Comparison of ENCODE assay signal across 9 mouse cellular contexts in genomic region chr15:98628589-98629254, GRCm38 (mm10). TPM values are rescaled to one million over a fixed set of nuclear protein-coding genes. Genes with fewer than 3 reads are reported as not detected.
DNase-seq lines count a peak whose midpoint lies in the region; ATAC-seq and TF ChIP-seq lines count a peak whose summit lies in the region.
"Had no signal": no experiment of that assay in that cellular context is flagged by ENCODE, and none has a peak within 500 bp of the region (broad histone marks: within the 10 kb centered on the region; RNA-seq: fewer than 3 reads in every experiment).

No protein-coding gene starts in this region.

- H3K4me3 ChIP-seq in left cerebral cortex, adult 2 months = peak overlapping the region; percentile 6; the same call in 1 of the 2 replicates
- H3K4me3 ChIP-seq in embryonic fibroblast, embryonic 13.5 days (ENCODE audit: insufficient read depth, low read length) = no peak overlapping the region
- H3K4me3 ChIP-seq in limb, embryonic 10.5 days = peak overlapping the region; percentile 31
- H3K4me3 ChIP-seq in neural tube, embryonic 15.5 days (replicated peaks) = no peak overlapping the region
- no peak overlapping the region for H3K4me3 ChIP-seq in cerebellum, adult 2 months (replicated peaks; ENCODE audit: insufficient read depth, low read depth, low read length)

- TF ChIP-seq CTCF in left cerebral cortex, adult 2 months (IDR thresholded peaks at IDR 0.05) = no peak
- TF ChIP-seq CTCF in embryonic fibroblast, embryonic 13.5 days (IDR thresholded peaks at IDR 0.05; ENCODE audit: borderline replicate concordance, insufficient read depth, low read length) = no peak
- TF ChIP-seq CTCF in cerebellum, adult 2 months (IDR thresholded peaks at IDR 0.05; ENCODE audit: borderline replicate concordance, insufficient read depth, low read depth, low read length) = no peak

- H3K36me3 ChIP-seq in limb, embryonic 10.5 days = no peaks in the 10 kb centered on the region
- no peaks in the 10 kb centered on the region for H3K36me3 ChIP-seq in neural tube, embryonic 15.5 days

- H3K4me1 ChIP-seq in embryonic fibroblast, embryonic 13.5 days (ENCODE audit: control insufficient read depth, insufficient read depth, low read length) = peaks cover 13% of the 10 kb centered on the region
- peaks cover 61% of the 10 kb centered on the region for H3K4me1 ChIP-seq in limb, embryonic 10.5 days
- H3K4me1 ChIP-seq in neural tube, embryonic 15.5 days = peaks cover 48% of the 10 kb centered on the region
- H3K4me1 ChIP-seq in cerebellum, adult 2 months (ENCODE audit: control insufficient read depth, insufficient read depth, low read length) = peaks cover 6% of the 10 kb centered on the region; the same call in 1 of the 2 replicates

- H3K9ac ChIP-seq in neural tube, embryonic 15.5 days (replicated peaks) = peak overlapping the region; percentile 18; the same call in 1 of the 2 replicates

- peak; percentile 32; the same call in 1 of the 2 replicates for TF ChIP-seq POLR2A in embryonic fibroblast, embryonic 13.5 days (IDR thresholded peaks at IDR 0.05; ENCODE audit: low read depth, low read length)
- no peak for TF ChIP-seq POLR2A in cerebellum, adult 2 months (IDR thresholded peaks at IDR 0.05; ENCODE audit: borderline replicate concordance, insufficient read depth, low read length)

- WGBS in limb, embryonic 10.5 days = 11% methylated on average over 20 of the region's 20 CpGs
- 9% methylated on average over 20 of the region's 20 CpGs for WGBS in neural tube, embryonic 15.5 days
- WGBS in cerebellum, adult 2 months = 16% methylated on average over 20 of the region's 20 CpGs

- peak; percentile 36; the same call in 1 of the 2 replicates for ATAC-seq in neural tube, embryonic 15.5 days (ENCODE audit: low FRiP score)

- H3K4me2 ChIP-seq in neural tube, embryonic 15.5 days = peak overlapping the region; percentile 44

- DNase-seq in left cerebral cortex, adult 2 months (ENCODE audit: extremely low spot score in 1 of 2, low spot score in 2 of 2) = no peak
- DNase-seq in left cerebral cortex, adult 9 months (ENCODE audit: low spot score in 2 of 2) = no peak
- DNase-seq in limb, embryonic 10.5 days (ENCODE audit: low spot score) = peak; percentile 67
- no peak for DNase-seq in urinary bladder, postnatal 10 days (ENCODE audit: low spot score)
- no peak for DNase-seq in layer of hippocampus, adult 18-20 months (ENCODE audit: low spot score in 2 of 2)
- DNase-seq in cerebellum, adult 2 months = no peak

- H3K27ac ChIP-seq in left cerebral cortex, adult 2 months = no peak overlapping the region
- no peak overlapping the region for H3K27ac ChIP-seq in embryonic fibroblast, embryonic 13.5 days (ENCODE audit: insufficient read depth, low read length)
- peak overlapping the region; percentile 78 for H3K27ac ChIP-seq in limb, embryonic 10.5 days
- peak overlapping the region; percentile 70; the same call in 1 of the 2 replicates for H3K27ac ChIP-seq in neural tube, embryonic 15.5 days (replicated peaks)
- H3K27ac ChIP-seq in cerebellum, adult 2 months (ENCODE audit: insufficient read depth, low read length) = no peak overlapping the region

- H3K27me3 ChIP-seq in limb, embryonic 10.5 days (ENCODE audit: low read depth, poor library complexity, severe bottlenecking) = peaks cover 66% of the 10 kb centered on the region
- H3K27me3 ChIP-seq in neural tube, embryonic 15.5 days (replicated peaks) = no peaks in the 10 kb centered on the region
- no peaks in the 10 kb centered on the region; the same call in 1 of the 2 replicates for H3K27me3 ChIP-seq in cerebellum, adult 2 months (ENCODE audit: control insufficient read depth, insufficient read depth, low read length)

- H3K9me3 ChIP-seq in limb, embryonic 10.5 days (replicated peaks) = no peaks in the 10 kb centered on the region
- H3K9me3 ChIP-seq in neural tube, embryonic 15.5 days (replicated peaks) = no peaks in the 10 kb centered on the region

- intact Hi-C loops in left cerebral cortex, adult 2 months (cut with DNase I) = no loop called here

RNA-seq across cellular contexts. Expression of gene Cacnb3, which starts 1.9 kb away (rescaled TPM):
- total RNA-seq in left cerebral cortex, adult 2 months (2021) = 100 to 1,000 TPM; 271 to 291 TPM
- 40.5 and 44.2 TPM in 2 replicates for polyA plus RNA-seq in embryonic fibroblast, embryonic 13.5 days (2011; ENCODE audit: insufficient read length, low read depth, missing spikeins)
- polyA plus RNA-seq in limb, embryonic 10.5 days (2016; fragmentation: Nextera tagmentation; extraction: Ambion mirVana) = 16.6 and 24.2 TPM in 2 replicates
- polyA plus RNA-seq in neural tube, embryonic 15.5 days (2015; fragmentation: Nextera tagmentation; extraction: Ambion mirVana) = 108 and 128 TPM in 2 replicates
- total RNA-seq in layer of hippocampus, adult 18-20 months (2021) = 100 to 1,000 TPM; 217 to 222 TPM
- 65.4 and 69.7 TPM in 2 replicates for polyA plus RNA-seq in cerebellum, adult 2 months (2012; rRNA removed)
- total RNA-seq: neutrophil, adult 5-6 weeks had no signal

RNA-seq across cellular contexts. Expression of gene Adcy6, which starts 18.8 kb away (rescaled TPM):
- 10 to 100 TPM; 52.7 to 57.4 TPM for total RNA-seq in left cerebral cortex, adult 2 months (2021)
- polyA plus RNA-seq in embryonic fibroblast, embryonic 13.5 days (2011; ENCODE audit: insufficient read length, low read depth, missing spikeins) = 49.8 and 56.5 TPM in 2 replicates
- 15.7 and 16.5 TPM in 2 replicates for polyA plus RNA-seq in limb, embryonic 10.5 days (2016; fragmentation: Nextera tagmentation; extraction: Ambion mirVana)
- polyA plus RNA-seq in neural tube, embryonic 15.5 days (2015; fragmentation: Nextera tagmentation; extraction: Ambion mirVana) = 10.4 and 10.8 TPM in 2 replicates
- 10 to 100 TPM; 46.5 to 48.2 TPM for total RNA-seq in layer of hippocampus, adult 18-20 months (2021)
- polyA plus RNA-seq in cerebellum, adult 2 months (2012; rRNA removed) = 31.1 and 31.3 TPM in 2 replicates

RNA-seq across cellular contexts. Expression of gene Ddx23, which starts 34.0 kb away (rescaled TPM):
- 10 to 100 TPM; 84.4 to 90.2 TPM for total RNA-seq in left cerebral cortex, adult 2 months (2021)
- polyA plus RNA-seq in embryonic fibroblast, embryonic 13.5 days (2011; ENCODE audit: insufficient read length, low read depth, missing spikeins) = 58.8 and 62.4 TPM in 2 replicates
- 21.8 and 25.4 TPM in 2 replicates for polyA plus RNA-seq in limb, embryonic 10.5 days (2016; fragmentation: Nextera tagmentation; extraction: Ambion mirVana)
- 20.6 and 21.0 TPM in 2 replicates for polyA plus RNA-seq in neural tube, embryonic 15.5 days (2015; fragmentation: Nextera tagmentation; extraction: Ambion mirVana)
- 100 to 1,000 TPM in 1 of 2 experiments, 10 to 100 TPM in 1; 89.8 to 108 TPM for total RNA-seq in layer of hippocampus, adult 18-20 months (2021)
- polyA plus RNA-seq in cerebellum, adult 2 months (2012; rRNA removed) = 69.4 and 71.7 TPM in 2 replicates

RNA-seq across cellular contexts. Expression of gene Rnd1, which starts 48.5 kb away (rescaled TPM):
- total RNA-seq in left cerebral cortex, adult 2 months (2021) = 10 to 100 TPM; 27.4 to 27.7 TPM
- polyA plus RNA-seq in embryonic fibroblast, embryonic 13.5 days (2011; ENCODE audit: insufficient read length, low read depth, missing spikeins) = 9.6 and 14.3 TPM in 2 replicates
- 0.38 and 0.62 TPM in 2 replicates for polyA plus RNA-seq in limb, embryonic 10.5 days (2016; fragmentation: Nextera tagmentation; extraction: Ambion mirVana)
- polyA plus RNA-seq in neural tube, embryonic 15.5 days (2015; fragmentation: Nextera tagmentation; extraction: Ambion mirVana) = 9.4 and 11.3 TPM in 2 replicates
- total RNA-seq in layer of hippocampus, adult 18-20 months (2021) = 1 to 10 TPM; 6.3 to 8.0 TPM
- 42.4 and 47.4 TPM in 2 replicates for polyA plus RNA-seq in cerebellum, adult 2 months (2012; rRNA removed)

RNA-seq across cellular contexts. Expression of gene 4930415O20Rik, which starts 57.9 kb away (rescaled TPM):
- total RNA-seq in left cerebral cortex, adult 2 months (2021) = not detected
- not detected in 2 replicates for polyA plus RNA-seq in embryonic fibroblast, embryonic 13.5 days (2011; ENCODE audit: insufficient read length, low read depth, missing spikeins)
- polyA plus RNA-seq in limb, embryonic 10.5 days (2016; fragmentation: Nextera tagmentation; extraction: Ambion mirVana) = 0.28 TPM in 1 of 2 replicates, not detected in the other
- not detected in 2 replicates for polyA plus RNA-seq in neural tube, embryonic 15.5 days (2015; fragmentation: Nextera tagmentation; extraction: Ambion mirVana)
- not detected for total RNA-seq in layer of hippocampus, adult 18-20 months (2021)
- not detected in 2 replicates for polyA plus RNA-seq in cerebellum, adult 2 months (2012; rRNA removed)
- total RNA-seq: neutrophil, adult 5-6 weeks had no signal

Comparison
In these comparisons a context has a peak if more than half of its experiments do, and no peak if none do; other contexts are left out.
1. H3K27ac ChIP-seq: peak in limb, embryonic 10.5 days (single experiment) and neural tube, embryonic 15.5 days (single experiment); none in left cerebral cortex, adult 2 months (single experiment), embryonic fibroblast, embryonic 13.5 days (single experiment) and cerebellum, adult 2 months (single experiment).
2. H3K4me3 ChIP-seq: peak in left cerebral cortex, adult 2 months (single experiment) and limb, embryonic 10.5 days (single experiment); none in embryonic fibroblast, embryonic 13.5 days (single experiment), neural tube, embryonic 15.5 days (single experiment) and cerebellum, adult 2 months (single experiment).